Mouse (Mus musculus) cerebellum, adult (tissue): ENCODE measurements around the gene Slc9a2.
"Not testable (repeated sequence)": the region's sequence is repeated elsewhere in the genome, so short reads cannot be mapped to it uniquely, and the experiment has no call there.

Experiments used
- ATAC-seq: cut with Nextera tagmentation; 2 replicates; pipeline ENCODE4 v1.9.2; 2017; ENCODE audit warnings: mild to moderate bottlenecking, moderate library complexity, mixed read lengths; ENCODE audit not compliant: insufficient number of reproducible peaks, low FRiP score, low TSS enrichment

Gene Slc9a2

GRCm38 (mm10) chr1:40680067-40680867 lies at the start of gene Slc9a2:
Slc9a2 (plus strand) TSS chr1:40680574.
- ATAC-seq: 0 out of 2 replicates have a peak, but pooled peaks have one; percentile 16

- ATAC-seq: no peak
Measured at GRCm38 (mm10) chr1:40632407-40633062, 47.8 kb upstream of the Slc9a2 start.

GRCm38 (mm10) chr1:40634608-40635007 lies 45.8 kb upstream of the Slc9a2 start:
- no peak for ATAC-seq

GRCm38 (mm10) chr1:40648234-40648633 lies 32.1 kb upstream of the Slc9a2 start:
- ATAC-seq: peak; percentile 26; the same call in 1 of the 2 replicates

GRCm38 (mm10) chr1:40650803-40651497 lies 29.4 kb upstream of the Slc9a2 start:
- no peak for ATAC-seq

GRCm38 (mm10) chr1:40657035-40657434 lies 23.3 kb upstream of the Slc9a2 start:
- ATAC-seq: no peak

- ATAC-seq: no peak
Measured at GRCm38 (mm10) chr1:40657978-40658496, 22.3 kb upstream of the Slc9a2 start.

- no peak for ATAC-seq
Measured at GRCm38 (mm10) chr1:40659017-40659416, 21.4 kb upstream of the Slc9a2 start.

GRCm38 (mm10) chr1:40659496-40659895 lies 20.9 kb upstream of the Slc9a2 start:
- no peak for ATAC-seq

GRCm38 (mm10) chr1:40660838-40661237 lies 19.5 kb upstream of the Slc9a2 start:
- ATAC-seq: no peak

GRCm38 (mm10) chr1:40665401-40666370 lies 14.7 kb upstream of the Slc9a2 start:
- no peak for ATAC-seq

- not testable (repeated sequence) for ATAC-seq
Measured at GRCm38 (mm10) chr1:40667442-40667841, 12.9 kb upstream of the Slc9a2 start.

- ATAC-seq: no peak
Measured at GRCm38 (mm10) chr1:40670025-40670424, 10.3 kb upstream of the Slc9a2 start.

GRCm38 (mm10) chr1:40671490-40671889 lies 8.9 kb upstream of the Slc9a2 start:
- ATAC-seq: no peak

- ATAC-seq: no peak
Measured at GRCm38 (mm10) chr1:40677306-40677705, 3.1 kb upstream of the Slc9a2 start.

- ATAC-seq: 0 out of 2 replicates have a peak, but pooled peaks have one; percentile 17
Measured at GRCm38 (mm10) chr1:40680868-40681698, 709 bp downstream of the Slc9a2 start.

GRCm38 (mm10) chr1:40681699-40682510 lies 1.5 kb downstream of the Slc9a2 start:
- peak; percentile 23; the same call in 1 of the 2 replicates for ATAC-seq

GRCm38 (mm10) chr1:40694296-40694695 lies 13.9 kb downstream of the Slc9a2 start:
- ATAC-seq: no peak
